Mouse (Mus musculus) spleen, adult 2 months (tissue): ENCODE data around the gene Slc12a7. TPM values are rescaled to one million over a fixed set of nuclear protein-coding genes. Genes with fewer than 3 reads are reported as not detected.
A peak's percentile ranks its signal among the peaks of the same experiment; 100 is the strongest.
"Not testable (repeated sequence)": the region's sequence is repeated elsewhere in the genome, so short reads cannot be mapped to it uniquely, and the experiment has no call there.

Experiments
- DNase-seq, 2 experiments: peaks; one replicate each; pipeline versions ENCODE4 v3.0.0 to v3.0.0-alpha.2; 2012 to 2021; ENCODE audit warnings: low spot score in 2 of 2, low read depth in 1 of 2
- H3K27ac ChIP-seq: fragments of 200-500 bp; 2 replicates; pipeline ENCODE4 v1.5.1; 2012; ENCODE audit warnings: low read length, inconsistent platforms; ENCODE audit not compliant: insufficient read depth
- H3K27me3 ChIP-seq: fragments of 200-500 bp; 2 replicates; pipeline ENCODE4 v1.6.1; 2012; ENCODE audit warnings: mild to moderate bottlenecking, moderate library complexity, low read length, inconsistent platforms; ENCODE audit not compliant: control insufficient read depth, insufficient read depth
- H3K36me3 ChIP-seq: fragments of 200-500 bp; 2 replicates; pipeline ENCODE4 v1.6.1; 2012; ENCODE audit warnings: mild to moderate bottlenecking, low read length, inconsistent platforms; ENCODE audit not compliant: control insufficient read depth, insufficient read depth
- H3K4me1 ChIP-seq: fragments of 200-500 bp; 2 replicates; pipeline ENCODE4 v1.6.1; 2011; ENCODE audit warnings: inconsistent platforms; ENCODE audit not compliant: control insufficient read depth, insufficient read depth, insufficient read length
- H3K4me3 ChIP-seq: fragments of 200-500 bp; 2 replicates; pipeline ENCODE4 v1.5.1; 2011; ENCODE audit warnings: mild to moderate bottlenecking, inconsistent platforms; ENCODE audit not compliant: insufficient read depth, insufficient read length; ENCODE audit errors: extremely low read depth
- CTCF ChIP-seq: fragments of 200-500 bp; IDR thresholded peaks from 2 replicates; pipeline ENCODE4 v1.5.1; 2011; ENCODE audit warnings: mild to moderate bottlenecking, inconsistent platforms; ENCODE audit not compliant: insufficient read depth, insufficient read length, insufficient replicate concordance; ENCODE audit errors: extremely low read depth
- POLR2A ChIP-seq: fragments of 200-500 bp; IDR thresholded peaks from 2 replicates; pipeline ENCODE4 v1.6.1; 2011; ENCODE audit warnings: low read depth, low read length, inconsistent platforms
- WGBS: fragments of 180-500 bp; shearing (Covaris S2); methylation state at CpG from one replicate; pipeline ENCODE4 v1.1.7; 2018; 5-methylcytosine and 5-hydroxymethylcytosine counted together
- polyA plus RNA-seq: library from polyadenylated mRNA; depleted of rRNA; stranded (reverse); fragments of >200 nt; gene quantifications from 2 replicates; pipeline ENCODE4 v1.2.3, GENCODE M21; 2012

Gene Slc12a7
- polyA plus RNA-seq, 1 experiment, result 56.2 TPM

GRCm38 (mm10) chr13:73702776-73703175, 30.1 kb upstream of the Slc12a7 start:
- TF ChIP-seq CTCF, result no peak
- TF ChIP-seq POLR2A, result no peak
- H3K27me3 ChIP-seq, result no peaks in the 10 kb centered on the region
- H3K4me3 ChIP-seq, result no peak overlapping the region
- 16% methylated on average over 4 of the region's 4 CpGs for WGBS
- peak overlapping the region; percentile 83 for H3K27ac ChIP-seq
- H3K36me3 ChIP-seq, result no peaks in the 10 kb centered on the region
- peaks cover 13% of the 10 kb centered on the region; the same call in 1 of the 2 replicates for H3K4me1 ChIP-seq
- DNase-seq, result peak; percentile 18 to 62

DNA sequence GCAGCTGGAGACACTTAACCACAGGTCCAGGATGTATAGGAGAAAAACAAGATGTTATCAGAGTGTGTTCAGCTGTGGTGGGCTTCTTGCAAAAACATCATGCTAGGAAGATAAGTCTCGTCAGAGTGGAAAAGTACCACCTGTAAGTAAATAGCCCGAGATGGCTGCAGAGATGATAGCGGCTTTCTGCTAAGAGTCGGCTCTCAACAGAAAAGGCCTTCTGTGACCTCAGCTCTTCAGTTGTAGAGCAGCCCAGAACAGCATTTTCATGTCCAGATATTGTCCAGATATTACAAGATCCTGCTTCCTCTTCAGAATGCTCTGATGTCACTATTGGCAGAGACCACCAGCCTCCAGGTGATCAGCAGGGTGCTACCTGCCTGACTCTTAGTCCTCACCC, 29.4 kb upstream of the Slc12a7 start:
- 18% methylated on average over 4 of the region's 4 CpGs for WGBS
- not testable (repeated sequence) for H3K27me3 ChIP-seq, H3K4me3 ChIP-seq, H3K36me3 ChIP-seq, DNase-seq
- Histone ChIP-seq H3K4me1 (peaks cover 13% of the 10 kb centered on the region; the same call in 1 of the 2 replicates), H3K27ac (peak overlapping the region; percentile 80)

DNA sequence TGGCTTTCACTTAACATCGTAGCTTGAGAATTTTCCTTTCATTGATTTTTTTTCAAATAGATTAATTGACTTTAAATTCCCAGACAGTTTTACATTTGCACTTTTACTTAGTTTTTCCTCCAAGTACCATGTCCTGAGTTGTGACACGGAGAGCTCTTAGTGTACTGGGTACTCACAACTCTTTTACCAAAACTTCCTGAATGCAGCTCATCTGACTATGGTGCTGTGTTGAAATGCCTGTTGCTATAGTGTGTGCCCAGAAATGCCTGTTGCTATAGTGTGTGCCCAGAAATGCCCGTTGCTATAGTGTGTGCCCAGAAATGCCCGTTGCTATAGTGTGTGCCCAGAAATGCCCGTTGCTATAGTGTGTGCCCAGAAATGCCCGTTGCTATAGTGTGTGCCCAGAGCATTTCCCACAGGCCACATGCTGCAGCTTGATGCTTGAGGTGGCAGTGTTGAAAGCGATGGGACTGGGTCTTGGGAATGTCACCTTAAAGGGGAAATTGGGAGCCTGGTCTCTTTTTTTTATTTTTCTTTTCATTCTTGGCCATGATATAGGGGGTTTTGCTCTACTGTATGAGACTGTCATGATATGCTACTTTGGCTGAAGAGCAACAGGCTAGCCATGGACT, 28.1 kb upstream of the Slc12a7 start, which contains the start of gene Slc6a19:
Gene Slc6a19 (minus strand): TSS at position 172 of the 632 bp plus-strand sequence.
- no peaks in the 10 kb centered on the region for H3K27me3 ChIP-seq
- 89% methylated on average over 7 of the region's 7 CpGs for WGBS
- H3K4me1 ChIP-seq, result peaks cover 13% of the 10 kb centered on the region; the same call in 1 of the 2 replicates
- TF ChIP-seq CTCF, result no peak
- TF ChIP-seq POLR2A, result no peak
- H3K27ac ChIP-seq, result peak within 1 kb of the TSS; percentile 80
- no peak within 1 kb of the TSS for H3K4me3 ChIP-seq
- DNase-seq, result no peak
- no peaks in the 10 kb centered on the region for H3K36me3 ChIP-seq

DNA sequence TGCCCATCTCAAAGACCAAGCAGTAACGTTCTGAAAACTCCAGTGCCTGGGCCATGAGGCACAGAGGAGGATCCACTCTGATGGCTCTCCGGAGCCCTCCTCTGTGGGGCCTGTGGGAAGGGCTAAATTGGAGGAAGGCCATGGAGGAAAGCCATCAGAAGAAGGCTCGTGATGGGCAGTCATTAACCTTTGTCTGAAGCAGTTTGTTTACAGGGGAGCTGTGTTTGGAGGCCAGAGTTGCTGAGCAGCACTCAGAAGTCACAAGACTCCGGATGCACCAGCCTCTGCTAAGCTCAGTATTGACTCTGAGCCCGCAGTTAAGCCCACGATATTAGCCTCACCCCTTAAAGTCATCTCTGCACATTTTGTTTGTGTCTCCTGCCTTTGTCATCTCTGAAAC, 23.4 kb upstream of the Slc12a7 start:
- Histone ChIP-seq H3K36me3 (no peaks in the 10 kb centered on the region), H3K27ac (peak overlapping the region; percentile 37; the same call in 1 of the 2 replicates), H3K27me3 (no peaks in the 10 kb centered on the region), H3K4me3 (no peak overlapping the region), H3K4me1 (peaks cover 3% of the 10 kb centered on the region; the same call in 1 of the 2 replicates)
- DNase-seq, result no peak
- no peak for TF ChIP-seq CTCF
- TF ChIP-seq POLR2A, result no peak
- 71% methylated on average over 6 of the region's 6 CpGs for WGBS

DNA sequence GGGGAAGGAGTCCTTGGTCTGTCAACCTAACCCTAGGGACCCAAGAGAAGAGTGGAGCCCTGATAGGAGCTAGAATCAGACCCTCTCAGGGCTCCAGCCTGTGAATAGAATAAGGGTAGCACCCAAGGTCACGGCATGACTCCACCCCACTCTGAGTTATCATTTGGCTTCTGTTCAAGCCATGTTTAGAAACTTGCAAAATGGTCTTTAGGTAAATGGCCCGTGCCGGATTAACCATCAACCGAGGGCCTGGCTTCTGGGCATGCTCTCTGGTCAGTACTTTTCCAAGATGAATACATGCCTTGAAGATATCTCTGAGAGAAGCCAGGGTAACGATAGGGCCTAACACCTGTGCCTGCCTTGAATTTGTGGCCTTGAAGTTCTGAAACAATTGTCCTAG, 21.7 kb upstream of the Slc12a7 start:
- DNase-seq, result no peak
- Histone ChIP-seq H3K27me3 (no peaks in the 10 kb centered on the region), H3K27ac (no peak overlapping the region), H3K4me3 (no peak overlapping the region), H3K4me1 (peaks cover 3% of the 10 kb centered on the region; the same call in 1 of the 2 replicates), H3K36me3 (no peaks in the 10 kb centered on the region)
- WGBS, result 93% methylated on average over 5 of the region's 5 CpGs
- TF ChIP-seq CTCF (no peak), POLR2A (no peak)

- WGBS, result 89% methylated on average over 5 of the region's 5 CpGs
- Histone ChIP-seq H3K27ac (no peak overlapping the region), H3K27me3 (no peaks in the 10 kb centered on the region), H3K36me3 (no peaks in the 10 kb centered on the region), H3K4me1 (peaks cover 3% of the 10 kb centered on the region; the same call in 1 of the 2 replicates), H3K4me3 (no peak overlapping the region)
- no peak for DNase-seq
- no peak for TF ChIP-seq CTCF
- no peak for TF ChIP-seq POLR2A
These were observed 21.1 kb upstream of the Slc12a7 start for GRCm38 (mm10) chr13:73711803-73712202.

DNA sequence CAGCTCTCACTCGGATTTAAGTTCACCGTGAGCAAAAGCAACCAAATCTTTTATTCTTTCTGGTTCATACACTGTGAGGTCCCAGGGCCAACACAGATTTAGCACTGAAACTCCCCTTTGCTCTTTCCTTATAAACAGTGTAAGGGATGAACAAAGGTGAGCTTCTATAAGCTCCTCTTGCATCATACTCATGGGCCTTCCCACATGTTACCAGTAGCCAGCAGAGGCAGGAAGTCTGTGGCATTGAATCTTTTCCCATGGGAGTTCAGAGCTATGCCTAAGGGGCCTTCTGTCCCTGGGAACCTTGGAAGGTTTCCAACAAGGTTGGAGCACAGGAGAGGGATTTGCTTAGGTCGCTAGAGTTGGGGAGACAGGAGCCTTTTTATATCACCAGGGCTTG, 20.7 kb upstream of the Slc12a7 start:
- Histone ChIP-seq H3K4me1 (peaks cover 3% of the 10 kb centered on the region; the same call in 1 of the 2 replicates), H3K27me3 (no peaks in the 10 kb centered on the region), H3K36me3 (no peaks in the 10 kb centered on the region), H3K4me3 (no peak overlapping the region), H3K27ac (no peak overlapping the region)
- DNase-seq, result no peak
- no peak for TF ChIP-seq POLR2A
- no peak for TF ChIP-seq CTCF
- WGBS, result 75% methylated on average over 3 of the region's 3 CpGs
